Mouse (Mus musculus): Measurements from ENCODE around the gene Srp68. TPM values are rescaled to one million over a fixed set of nuclear protein-coding genes. Genes with fewer than 3 reads are reported as not detected.

Gene Srp68
- 65.6 and 66.3 TPM in 2 replicates for polyA plus RNA-seq (2012; rRNA removed)

DNA sequence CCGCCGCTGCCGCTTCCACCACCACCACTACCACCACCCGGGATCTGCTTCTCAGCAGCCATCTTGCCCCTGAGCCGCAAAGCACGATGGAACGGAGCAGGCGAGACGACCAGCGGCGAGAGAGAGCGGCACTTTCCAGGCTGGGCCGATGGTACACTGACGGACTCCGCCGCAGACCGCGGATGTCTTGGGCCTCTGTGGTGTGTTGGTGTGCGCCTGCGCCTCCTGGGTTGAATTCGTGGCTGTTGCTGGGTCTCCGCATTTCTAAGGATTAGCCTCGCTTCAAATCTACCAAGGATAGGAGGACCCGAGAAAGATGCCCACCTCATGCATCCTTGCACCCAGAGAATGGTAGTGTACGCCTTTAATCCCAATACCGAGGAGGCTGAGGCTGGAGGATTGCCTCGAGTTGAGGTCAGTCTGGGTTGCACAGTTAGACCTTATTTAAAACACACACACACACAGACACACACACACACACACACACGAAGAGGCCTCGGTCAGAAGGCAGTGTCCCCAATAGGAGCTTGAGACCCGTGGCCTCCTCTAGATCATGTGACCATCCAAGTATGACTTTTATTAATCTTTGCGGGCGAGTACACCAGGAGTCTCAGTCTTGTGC, at the start of gene Srp68:
Srp68 (minus strand) TSS at position 173 of the 622 bp plus-strand sequence.

DNA sequence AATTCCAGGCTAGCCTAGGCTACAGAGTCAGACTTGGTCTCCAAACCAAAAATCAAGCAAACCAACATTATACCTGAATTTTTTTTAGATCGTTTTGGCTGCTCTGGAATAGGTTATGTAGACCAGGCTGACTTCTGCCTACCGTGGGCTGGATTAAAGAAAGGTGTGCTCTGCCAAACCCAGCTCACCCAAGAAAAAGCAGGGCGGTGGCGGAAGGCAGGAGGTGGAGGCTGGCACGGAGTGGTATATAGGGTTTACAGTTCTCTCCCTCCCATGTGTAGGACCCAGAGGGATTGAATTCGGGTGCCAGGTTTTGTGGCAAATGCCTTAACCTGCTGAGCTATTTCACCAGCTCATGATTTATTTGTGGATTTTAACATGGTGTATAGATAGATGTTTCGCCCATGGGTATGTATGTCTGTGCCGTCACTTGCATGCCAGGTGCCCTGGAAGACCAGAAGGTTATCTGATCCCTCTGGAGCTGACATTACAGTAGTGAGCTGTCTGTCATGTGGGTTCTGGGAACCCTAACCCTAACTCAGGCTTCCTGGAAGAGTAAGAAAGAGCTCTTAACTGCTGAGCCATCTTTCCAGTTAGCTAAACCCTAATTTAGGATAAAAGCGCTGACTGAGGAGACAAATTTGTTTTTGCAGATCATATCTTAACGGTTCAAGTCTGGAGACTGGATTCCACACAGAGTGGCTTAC, 33.2 kb upstream of the Srp68 start, which contains the start of gene Exoc7:
Exoc7 (minus strand) TSS at position 215 of the 707 bp plus-strand sequence.

DNA sequence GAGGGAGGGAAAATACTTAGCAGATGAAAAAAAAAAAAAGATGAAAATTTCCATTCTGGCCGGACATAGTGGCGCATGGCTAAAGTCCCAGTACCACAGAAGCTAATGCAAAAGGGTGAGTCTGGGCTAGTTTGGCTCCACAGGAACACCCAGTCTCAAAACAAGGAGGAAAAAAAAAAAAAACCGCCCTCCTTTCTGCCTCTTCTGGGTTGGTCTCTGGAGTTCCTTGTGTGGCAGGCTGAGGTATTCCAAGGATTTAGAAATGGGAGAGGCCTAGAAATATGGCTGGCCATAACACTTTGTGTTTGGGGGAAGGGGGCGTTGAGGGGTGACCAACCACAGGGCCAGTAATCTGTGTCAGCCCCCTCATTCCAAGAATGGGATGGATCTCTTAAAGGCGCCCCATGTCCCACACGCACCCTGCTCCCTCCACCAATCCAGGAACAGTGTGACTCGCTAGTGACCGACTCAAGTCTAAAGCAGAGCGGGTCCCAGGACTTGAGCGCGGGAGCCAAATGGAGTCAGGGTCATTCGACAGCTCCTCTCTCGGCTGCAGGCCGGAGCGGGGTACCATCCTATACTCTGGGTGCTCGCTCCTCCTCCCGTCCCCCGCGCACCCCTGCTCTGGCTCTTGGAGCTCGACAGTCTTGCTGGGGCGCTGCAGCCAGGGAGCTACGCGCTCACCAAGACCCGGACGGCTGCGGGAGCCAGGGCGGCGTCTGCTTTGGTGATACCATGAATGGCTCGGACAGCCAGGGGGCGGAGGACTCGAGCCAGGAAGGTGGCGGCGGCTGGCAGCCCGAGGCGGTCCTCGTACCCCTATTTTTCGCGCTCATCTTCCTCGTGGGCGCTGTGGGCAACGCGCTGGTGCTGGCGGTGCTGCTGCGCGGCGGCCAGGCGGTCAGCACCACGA, 7.0 kb upstream of the Srp68 start, which contains the start of gene Galr2:
Galr2 (plus strand) TSS at position 189 of the 913 bp plus-strand sequence.

DNA sequence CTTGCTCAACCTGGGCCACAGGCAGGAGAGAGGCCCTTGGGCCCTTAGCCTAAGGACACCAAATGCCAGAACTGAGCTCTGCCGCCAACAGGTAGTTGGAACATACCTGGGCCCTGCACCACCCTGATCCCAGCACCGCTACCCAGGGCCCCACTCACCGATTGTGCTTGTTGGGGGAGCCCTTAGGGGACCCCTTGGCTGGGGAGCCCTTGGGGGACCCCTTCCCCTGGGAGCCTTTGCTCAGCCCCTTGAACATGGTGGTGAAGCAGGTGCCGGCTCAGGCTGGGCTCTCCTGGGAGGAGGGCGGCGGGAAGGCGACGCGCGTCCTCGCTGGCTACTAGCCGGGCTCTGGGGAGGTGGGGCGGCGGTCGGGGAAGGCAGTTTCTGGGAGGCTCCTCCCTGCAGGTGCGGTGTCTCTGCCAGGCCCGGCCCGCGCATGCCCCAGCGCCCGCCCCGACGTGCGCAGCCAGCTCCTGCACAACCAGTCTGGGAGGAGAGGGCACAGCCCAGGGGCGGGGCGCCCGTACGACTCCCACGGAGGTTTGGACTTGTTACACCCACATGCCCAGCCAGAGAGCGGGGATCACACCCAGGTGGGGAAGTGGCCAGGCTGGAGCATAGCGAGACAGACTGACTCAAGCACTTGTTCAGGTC, 36.1 kb downstream of the Srp68 start, which contains the start of gene Evpl:
Evpl (minus strand) TSS at position 336 of the 654 bp plus-strand sequence.

DNA sequence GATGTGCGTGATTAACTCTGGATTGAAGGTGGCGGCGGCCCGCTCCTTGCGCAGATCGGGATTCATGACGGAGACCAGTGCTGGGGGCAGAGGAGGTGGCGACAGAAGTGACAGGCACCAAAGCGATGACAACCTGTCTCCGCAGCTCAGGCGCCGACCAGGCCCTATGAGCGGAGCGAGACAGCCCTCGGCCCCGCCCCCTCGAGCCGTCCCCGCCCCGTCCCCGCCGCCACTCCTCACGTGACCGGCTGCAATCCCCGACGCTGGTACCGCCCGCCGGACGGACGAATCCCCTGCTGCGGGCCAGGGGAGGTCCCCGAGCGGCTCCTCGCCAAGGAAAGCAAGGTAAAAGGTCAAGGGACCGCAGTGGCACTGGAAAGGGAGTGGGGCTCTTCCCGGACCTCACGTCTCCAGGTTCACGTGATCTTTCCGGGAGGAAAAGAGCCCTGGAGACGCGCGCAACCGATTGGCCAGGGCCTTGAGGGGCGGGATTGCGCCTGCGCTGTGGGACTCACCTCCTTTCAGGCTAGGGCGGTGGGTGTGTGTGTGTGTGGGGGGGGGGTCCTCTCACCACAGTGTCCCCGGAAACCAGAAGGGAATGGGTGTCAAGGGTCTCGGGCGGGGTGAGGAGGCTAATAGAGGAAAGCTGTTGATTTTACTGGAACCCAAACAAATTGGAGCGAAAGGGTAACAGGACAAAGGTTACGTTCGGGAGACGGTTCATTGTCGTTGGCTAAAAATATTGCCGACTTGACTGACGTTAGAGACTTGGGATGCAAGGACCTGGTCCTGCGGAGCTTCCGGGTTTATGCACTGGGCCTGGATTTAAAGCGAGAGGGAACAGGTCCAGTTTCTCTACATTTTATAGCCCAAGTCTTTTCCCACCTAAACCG, 75.1 kb downstream of the Srp68 start, which contains the start of the genes Ten1 and Acox1:
Ten1 (plus strand) TSS at position 217 of the 893 bp plus-strand sequence.
Acox1 (minus strand) TSS at position 407 of the 893 bp plus-strand sequence.

Other genes starting within 250 kb of the Srp68 start
- gene H3f3b, start 246.3 kb downstream of the Srp68 start, polyA plus RNA-seq (2012; rRNA removed), result 867 and 875 TPM in 2 replicates
- 48.3 and 48.5 TPM in 2 replicates for gene Unk, start 243.9 kb downstream of the Srp68 start, polyA plus RNA-seq (2012; rRNA removed)
- 0.57 and 0.70 TPM in 2 replicates for gene Unc13d, start 196.3 kb downstream of the Srp68 start, polyA plus RNA-seq (2012; rRNA removed)
- gene Wbp2, start 187.2 kb downstream of the Srp68 start, polyA plus RNA-seq (2012; rRNA removed), result 132 and 148 TPM in 2 replicates
- gene Trim47, start 147.0 kb downstream of the Srp68 start, polyA plus RNA-seq (2012; rRNA removed), result 8.4 and 9.3 TPM in 2 replicates
- 3.0 and 3.3 TPM in 2 replicates for gene Trim65, start 143.1 kb downstream of the Srp68 start, polyA plus RNA-seq (2012; rRNA removed)
- gene Mrpl38, start 135.3 kb downstream of the Srp68 start, polyA plus RNA-seq (2012; rRNA removed), result 31.1 and 35.5 TPM in 2 replicates
- 150 and 152 TPM in 2 replicates for gene Fbf1, start 106.1 kb downstream of the Srp68 start, polyA plus RNA-seq (2012; rRNA removed)
- 57.2 and 60.7 TPM in 2 replicates for gene Ten1, start 75.4 kb downstream of the Srp68 start, polyA plus RNA-seq (2012; rRNA removed)
- gene Acox1, start 75.2 kb downstream of the Srp68 start, polyA plus RNA-seq (2012; rRNA removed), result 89.6 and 91.1 TPM in 2 replicates
- gene Evpl, start 36.1 kb downstream of the Srp68 start, polyA plus RNA-seq (2012; rRNA removed), result 0.95 and 1.3 TPM in 2 replicates
- gene Galr2, start 6.7 kb upstream of the Srp68 start, polyA plus RNA-seq (2012; rRNA removed), result 0.21 and 0.25 TPM in 2 replicates
- 83.4 and 97.8 TPM in 2 replicates for gene Exoc7, start 33.0 kb upstream of the Srp68 start, polyA plus RNA-seq (2012; rRNA removed)
- 12.1 and 16.5 TPM in 2 replicates for gene Foxj1, start 61.2 kb upstream of the Srp68 start, polyA plus RNA-seq (2012; rRNA removed)
- 82.0 and 88.9 TPM in 2 replicates for gene Rnf157, start 138.8 kb upstream of the Srp68 start, polyA plus RNA-seq (2012; rRNA removed)
- 119 and 147 TPM in 2 replicates for gene Ubald2, start 159.9 kb upstream of the Srp68 start, polyA plus RNA-seq (2012; rRNA removed)
- gene Qrich2, start 192.0 kb upstream of the Srp68 start, polyA plus RNA-seq (2012; rRNA removed), result 0.10 and 0.29 TPM in 2 replicates
- 117 and 130 TPM in 2 replicates for gene Prpsap1, start 220.0 kb upstream of the Srp68 start, polyA plus RNA-seq (2012; rRNA removed)

Data from central nervous system, embryonic 18 days (tissue).